Mouse (Mus musculus) erythroblast, embryonic 14.5 days (primary cell): Measurements from ENCODE around the gene Itgam.

ENCODE experiments used
- GATA1 ChIP-seq: IDR thresholded peaks from 2 replicates; pipeline ENCODE4 v1.6.1; 2012; ENCODE audit warnings: low read length, inconsistent platforms, mixed read lengths
- TAL1 ChIP-seq: IDR thresholded peaks from 3 replicates; pipeline ENCODE4 v1.6.1; 2012; ENCODE audit warnings: low read length, inconsistent platforms, mixed read lengths

DNA sequence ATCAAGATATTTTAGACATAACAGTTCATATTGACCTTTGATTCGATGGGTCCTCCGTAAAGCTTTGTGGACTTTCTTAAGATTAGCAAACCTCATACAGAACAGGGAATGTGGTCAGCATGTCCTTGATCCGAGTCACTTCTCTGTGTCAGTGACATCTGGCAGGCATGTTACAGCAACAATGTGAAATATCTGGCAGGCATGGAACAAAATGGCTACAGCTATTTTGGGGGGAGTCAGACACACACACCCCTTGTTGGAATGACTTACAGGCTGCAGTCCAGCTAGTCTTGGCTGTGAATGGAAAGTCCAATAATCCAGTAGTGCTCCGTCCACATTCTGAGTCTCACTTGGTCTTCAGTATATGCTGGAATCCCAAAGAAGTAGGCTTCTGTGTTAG is 38.9 kb upstream of the Itgam start:
- TF ChIP-seq GATA1 (no peak), TAL1 (no peak)
